Mouse (Mus musculus) testis, postnatal 14 days (tissue): ENCODE measurements around the gene Faap20.

Experiments
- DNase-seq: peaks from one replicate; pipeline ENCODE4 v3.0.0; 2021; ENCODE audit warnings: low spot score

The Faap20 gene

GRCm38 (mm10) chr4:155249648-155250351 lies at the start of gene Faap20:
TSS of gene Faap20 (plus strand) at chr4:155249802.
- peak; percentile 85 for DNase-seq

GRCm38 (mm10) chr4:155200861-155201390 lies 48.7 kb upstream of the Faap20 start:
- no peak for DNase-seq

GRCm38 (mm10) chr4:155201764-155202163 lies 47.8 kb upstream of the Faap20 start:
- no peak for DNase-seq

GRCm38 (mm10) chr4:155205919-155206318 lies 43.7 kb upstream of the Faap20 start:
- peak; percentile 61 for DNase-seq

- DNase-seq = no peak
Observed at GRCm38 (mm10) chr4:155206498-155206897, 43.1 kb upstream of the Faap20 start.

GRCm38 (mm10) chr4:155207841-155208240 lies 41.8 kb upstream of the Faap20 start:
- DNase-seq = no peak

GRCm38 (mm10) chr4:155208613-155209012 lies 41.0 kb upstream of the Faap20 start:
- no peak for DNase-seq

- no peak for DNase-seq
Observed at GRCm38 (mm10) chr4:155209079-155209478, 40.5 kb upstream of the Faap20 start.

- DNase-seq = no peak
Observed at GRCm38 (mm10) chr4:155209494-155209893, 40.1 kb upstream of the Faap20 start.

GRCm38 (mm10) chr4:155213052-155213751 lies 36.4 kb upstream of the Faap20 start:
- no peak for DNase-seq

- DNase-seq = no peak
Observed at GRCm38 (mm10) chr4:155213752-155214054, 35.9 kb upstream of the Faap20 start.

GRCm38 (mm10) chr4:155214188-155214587 lies 35.4 kb upstream of the Faap20 start:
- DNase-seq = no peak

GRCm38 (mm10) chr4:155214793-155215192 lies 34.8 kb upstream of the Faap20 start:
- no peak for DNase-seq

GRCm38 (mm10) chr4:155215203-155215602 lies 34.4 kb upstream of the Faap20 start:
- DNase-seq = no peak

GRCm38 (mm10) chr4:155215773-155216630 lies 33.6 kb upstream of the Faap20 start:
- no peak for DNase-seq

- peak; percentile 62 for DNase-seq
Observed at GRCm38 (mm10) chr4:155217241-155218103, 32.1 kb upstream of the Faap20 start.

GRCm38 (mm10) chr4:155218104-155218732 lies 31.4 kb upstream of the Faap20 start:
- no peak for DNase-seq

- DNase-seq = no peak
Observed at GRCm38 (mm10) chr4:155219271-155220212, 30.1 kb upstream of the Faap20 start.

- no peak for DNase-seq
Observed at GRCm38 (mm10) chr4:155220213-155221100, 29.1 kb upstream of the Faap20 start.
